ENCODE assay signal across 8 mouse cellular contexts in the genomic region with DNA sequence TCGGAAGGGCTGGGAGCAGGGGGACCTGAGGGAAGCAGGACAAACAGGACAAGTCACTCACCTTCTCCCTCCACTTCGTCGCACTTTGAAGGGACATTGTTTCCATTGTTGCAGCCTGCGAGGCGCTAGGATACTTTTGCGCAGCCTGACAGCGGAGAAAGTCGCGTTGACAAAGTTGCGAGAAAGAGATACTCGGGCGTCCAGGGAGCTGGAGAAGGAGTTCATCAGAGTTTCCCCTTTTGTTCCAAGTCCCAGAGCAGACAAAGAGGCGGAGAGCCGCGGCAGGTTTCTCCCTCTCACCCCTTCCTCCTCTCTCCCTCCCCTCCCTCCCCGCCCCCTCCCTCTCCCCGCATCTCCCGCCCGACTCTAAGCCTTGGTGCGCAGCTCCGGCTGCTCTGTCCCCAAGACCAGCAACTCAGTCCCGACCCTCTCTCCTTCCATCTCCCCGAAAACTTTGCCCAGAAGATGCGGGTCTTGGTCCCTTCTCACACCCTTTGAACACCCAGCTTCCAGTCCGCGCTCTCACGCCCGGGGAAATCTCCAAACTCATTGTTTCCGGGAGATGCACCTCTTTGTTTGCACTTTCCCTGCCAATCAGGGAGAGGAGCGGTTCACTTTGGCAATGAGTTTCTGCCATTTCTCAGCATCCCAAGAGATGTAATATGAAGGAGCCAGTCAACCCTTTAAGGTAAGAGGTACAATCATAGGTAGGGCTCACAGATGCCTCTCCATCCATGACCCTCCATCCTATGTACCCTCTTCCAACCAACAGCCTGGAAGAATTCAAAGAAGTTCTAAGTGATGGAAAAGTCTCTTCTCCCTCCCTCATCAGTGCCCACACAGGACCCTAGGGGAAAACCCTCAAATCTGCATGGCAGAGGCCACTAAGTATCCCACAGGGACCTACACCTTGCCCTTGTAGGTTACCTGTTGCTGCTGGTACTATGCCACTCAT.
DNase-seq lines count a peak whose midpoint lies in the region; ATAC-seq and TF ChIP-seq lines count a peak whose summit lies in the region.

No protein-coding gene starts in this region.

- peak overlapping the region; percentile 67 for H3K4me2 ChIP-seq in embryonic facial prominence, embryonic 13.5 days
- peak overlapping the region; percentile 47 for H3K4me2 ChIP-seq in liver, embryonic 13.5 days
- H3K4me2 ChIP-seq in neural tube, embryonic 14.5 days (ENCODE audit: low read depth, low read length): peak overlapping the region; percentile 62

- TF ChIP-seq POLR2A in liver, adult 2 months (IDR thresholded peaks at IDR 0.05; ENCODE audit: extremely low read depth, insufficient read depth, low read length): no peak

- no peak overlapping the region for H3K27ac ChIP-seq in liver, adult 2 months (replicated peaks; ENCODE audit: insufficient read depth, low read depth, low read length)
- H3K27ac ChIP-seq in embryonic facial prominence, embryonic 13.5 days: no peak overlapping the region; the same call in 1 of the 2 replicates
- peak overlapping the region; percentile 94 for H3K27ac ChIP-seq in hindbrain, embryonic 10.5 days
- no peak overlapping the region for H3K27ac ChIP-seq in liver, embryonic 13.5 days
- no peak overlapping the region for H3K27ac ChIP-seq in neural tube, embryonic 14.5 days (ENCODE audit: low read depth, low read length)

- no peak for TF ChIP-seq CTCF in liver, adult 2 months (IDR thresholded peaks at IDR 0.05; ENCODE audit: low read depth, low read length)

- ATAC-seq in embryonic facial prominence, embryonic 13.5 days (ENCODE audit: insufficient number of reproducible peaks, insufficient read depth, low FRiP score, low TSS enrichment, low read depth): 0 out of 2 replicates have a peak, but pooled peaks have one; percentile 50
- no peak for ATAC-seq in liver, embryonic 13.5 days (ENCODE audit: low read depth)
- ATAC-seq in neural tube, embryonic 14.5 days (ENCODE audit: low read depth): peak; percentile 55; the same call in 1 of the 2 replicates
- no peak for ATAC-seq in monocyte, adult 5-6 weeks (replicated peaks; ENCODE audit: insufficient number of reproducible peaks, low FRiP score, low TSS enrichment, poor library complexity, severe bottlenecking)
- ATAC-seq in frontal cortex, adult (ENCODE audit: low TSS enrichment): no peak

- WGBS in liver, adult 2 months: 3% methylated on average over 29 of the region's 30 CpGs
- WGBS in embryonic facial prominence, embryonic 13.5 days: 0% methylated on average over 30 of the region's 30 CpGs
- WGBS in hindbrain, embryonic 10.5 days: under 1% methylated on average over 29 of the region's 30 CpGs
- WGBS in liver, embryonic 13.5 days (ENCODE audit: insufficient replicate concordance): under 1% methylated on average over 30 of the region's 30 CpGs
- under 1% methylated on average over 25 of the region's 30 CpGs for WGBS in neural tube, embryonic 14.5 days

- peak overlapping the region; percentile 2 for H3K4me3 ChIP-seq in liver, adult 2 months (ENCODE audit: insufficient read depth, low read depth, low read length)
- peak overlapping the region; percentile 53 for H3K4me3 ChIP-seq in embryonic facial prominence, embryonic 13.5 days
- H3K4me3 ChIP-seq in hindbrain, embryonic 10.5 days: peak overlapping the region; percentile 67
- H3K4me3 ChIP-seq in liver, embryonic 13.5 days (replicated peaks): peak overlapping the region; percentile 38
- peak overlapping the region; percentile 46 for H3K4me3 ChIP-seq in neural tube, embryonic 14.5 days (ENCODE audit: low read depth, low read length)

- H3K4me1 ChIP-seq in liver, adult 2 months (ENCODE audit: control insufficient read depth, insufficient read depth, low read length): peaks cover 2% of the 10 kb centered on the region; the same call in 1 of the 2 replicates
- H3K4me1 ChIP-seq in embryonic facial prominence, embryonic 13.5 days: peaks cover 43% of the 10 kb centered on the region
- peaks cover 55% of the 10 kb centered on the region for H3K4me1 ChIP-seq in hindbrain, embryonic 10.5 days (replicated peaks)
- H3K4me1 ChIP-seq in liver, embryonic 13.5 days (replicated peaks): 0 out of 2 replicates have a peak, but pooled peaks cover 4% of the 10 kb centered on the region
- peaks cover 19% of the 10 kb centered on the region for H3K4me1 ChIP-seq in neural tube, embryonic 14.5 days (ENCODE audit: control insufficient read depth, insufficient read depth, low read length)

- H3K27me3 ChIP-seq in liver, adult 2 months (ENCODE audit: control insufficient read depth, insufficient read depth, low read length): peaks cover 21% of the 10 kb centered on the region
- peaks cover 25% of the 10 kb centered on the region for H3K27me3 ChIP-seq in embryonic facial prominence, embryonic 13.5 days
- peaks cover 30% of the 10 kb centered on the region for H3K27me3 ChIP-seq in hindbrain, embryonic 10.5 days (ENCODE audit: insufficient read depth, poor library complexity, severe bottlenecking)
- H3K27me3 ChIP-seq in liver, embryonic 13.5 days: peaks cover 71% of the 10 kb centered on the region
- no peaks in the 10 kb centered on the region for H3K27me3 ChIP-seq in neural tube, embryonic 14.5 days (ENCODE audit: control insufficient read depth, insufficient read depth, low read length)

- no peaks in the 10 kb centered on the region for H3K79me2 ChIP-seq in liver, adult 2 months (ENCODE audit: control insufficient read depth, insufficient read depth, low read length)

- no peak for DNase-seq in liver, adult 2 months (ENCODE audit: extremely low read depth, low read depth, low spot score)
- no peak for DNase-seq in liver
- peak; percentile 78 for DNase-seq in hindbrain, embryonic 10.5 days (ENCODE audit: low spot score)
- no peak for DNase-seq in liver, embryonic 13.5 days

- no peaks in the 10 kb centered on the region for H3K9me3 ChIP-seq in embryonic facial prominence, embryonic 13.5 days
- H3K9me3 ChIP-seq in hindbrain, embryonic 10.5 days: no peaks in the 10 kb centered on the region
- H3K9me3 ChIP-seq in liver, embryonic 13.5 days (replicated peaks): no peaks in the 10 kb centered on the region
- H3K9me3 ChIP-seq in neural tube, embryonic 14.5 days (ENCODE audit: control insufficient read depth, low read length): no peaks in the 10 kb centered on the region

- H3K9ac ChIP-seq in liver, adult 2 months (ENCODE audit: low read depth, low read length): no peak overlapping the region
- peak overlapping the region; percentile 83 for H3K9ac ChIP-seq in embryonic facial prominence, embryonic 13.5 days
- no peak overlapping the region for H3K9ac ChIP-seq in liver, embryonic 13.5 days
- peak overlapping the region; percentile 49 for H3K9ac ChIP-seq in neural tube, embryonic 14.5 days (replicated peaks; ENCODE audit: low read depth, low read length)

- H3K36me3 ChIP-seq in liver, adult 2 months (ENCODE audit: control insufficient read depth, insufficient read depth, low read length): no peaks in the 10 kb centered on the region
- H3K36me3 ChIP-seq in embryonic facial prominence, embryonic 13.5 days: no peaks in the 10 kb centered on the region
- no peaks in the 10 kb centered on the region for H3K36me3 ChIP-seq in hindbrain, embryonic 10.5 days
- no peaks in the 10 kb centered on the region for H3K36me3 ChIP-seq in liver, embryonic 13.5 days
- no peaks in the 10 kb centered on the region for H3K36me3 ChIP-seq in neural tube, embryonic 14.5 days (ENCODE audit: control insufficient read depth, insufficient read depth, low read length)

Comparison
In these comparisons a context has a peak if more than half of its experiments do, and no peak if none do; other contexts are left out.
1. H3K4me3 ChIP-seq: peak in every context shown above with its lines; median percentile 67 in hindbrain, embryonic 10.5 days; 53 in embryonic facial prominence, embryonic 13.5 days; 46 in neural tube, embryonic 14.5 days; 38 in liver, embryonic 13.5 days; 2 in liver, adult 2 months.
2. H3K9ac ChIP-seq: peak in embryonic facial prominence, embryonic 13.5 days (single experiment) and neural tube, embryonic 14.5 days (single experiment); none in liver, adult 2 months (single experiment) and liver, embryonic 13.5 days (single experiment).
3. ATAC-seq: peak in embryonic facial prominence, embryonic 13.5 days (single experiment) and neural tube, embryonic 14.5 days (single experiment); none in liver, embryonic 13.5 days (single experiment), monocyte, adult 5-6 weeks (single experiment) and frontal cortex, adult (single experiment).
4. Peak in every context shown above with its lines, with median percentiles within 50 percentile points of each other: H3K4me2 ChIP-seq.